Mouse (Mus musculus): Measurements from ENCODE around the gene Cdc123.

DNA sequence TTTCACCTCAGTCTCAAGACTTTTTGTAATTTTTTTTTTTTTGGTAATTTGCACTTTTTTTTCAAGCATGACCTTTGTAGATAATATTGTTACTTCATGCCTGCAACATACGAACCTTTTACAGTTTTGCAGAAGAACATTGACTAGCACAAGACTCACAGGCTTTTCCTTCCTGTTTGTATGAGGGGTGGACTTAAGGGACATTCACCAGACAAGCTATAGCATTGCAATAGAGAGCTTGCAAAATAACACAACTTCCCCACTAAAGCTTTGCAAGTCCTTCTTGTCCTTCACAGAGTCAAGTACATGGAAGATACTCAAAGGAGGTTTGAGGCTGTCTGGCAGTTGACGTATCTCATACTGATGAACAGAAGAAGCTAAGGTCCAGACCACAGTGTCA, 72.5 kb downstream of the Cdc123 start:
- TF ChIP-seq CTCF (IDR thresholded peaks at IDR 0.05; ENCODE audit: low read depth, low read length): no peak
- TF ChIP-seq POLR2A (IDR thresholded peaks at IDR 0.05; ENCODE audit: insufficient read depth, low read length): no peak
- TF ChIP-seq EP300 (IDR thresholded peaks at IDR 0.05; ENCODE audit: insufficient read depth, low read depth, low read length): no peak

Data from ES-Bruce4 (cell line).